Mouse (Mus musculus): ENCODE data around the gene Ptpro. TPM values are rescaled to one million over a fixed set of nuclear protein-coding genes. Genes with fewer than 3 reads are reported as not detected.

Gene Ptpro
- 0.34 to 1.2 TPM (median 0.83 TPM) in 3 of 4 replicates, not detected in the other for total RNA-seq (2023)

DNA sequence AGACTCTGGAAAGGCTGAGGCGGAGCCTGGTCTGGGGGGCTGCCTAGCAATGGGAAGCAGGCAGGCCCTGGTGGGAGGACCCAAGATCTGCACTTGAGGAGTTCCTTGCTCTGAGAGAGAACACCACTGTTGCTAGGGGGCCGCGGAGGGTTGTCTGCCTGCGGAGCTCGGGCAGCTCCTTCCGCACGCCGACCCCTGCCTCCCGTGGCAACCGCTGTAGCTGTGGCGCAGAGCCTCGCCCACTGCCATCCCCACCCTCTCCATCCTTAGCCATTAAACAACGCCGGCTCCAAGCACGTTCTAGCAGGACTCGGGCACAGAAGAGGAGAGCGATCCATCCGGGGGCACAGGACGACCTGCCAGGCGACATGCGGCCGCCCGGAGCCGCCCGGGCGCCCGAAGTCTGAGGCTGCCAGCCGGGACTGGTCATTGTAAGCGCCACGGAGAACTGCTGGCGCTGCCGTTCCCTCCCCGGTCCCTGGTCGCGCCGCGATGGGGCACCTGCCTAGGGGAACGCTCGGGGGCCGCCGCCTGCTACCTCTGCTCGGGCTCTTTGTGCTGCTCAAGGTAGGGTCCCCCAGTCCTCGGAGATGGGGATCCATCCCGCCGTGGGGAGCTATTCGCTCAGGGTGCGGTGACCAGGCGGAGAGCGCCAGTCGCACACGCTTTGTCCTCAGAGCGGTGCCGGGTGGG, at the start of gene Ptpro:
Gene Ptpro, plus strand, starts transcription at position 126 of the 693 bp plus-strand sequence.

Other genes starting within 250 kb of the Ptpro start
- gene Rerg, start 81.8 kb upstream of the Ptpro start, total RNA-seq (2023) = 0.60 TPM in 1 of 4 replicates, not detected in the others

All from B cell, adult 62 days (primary cell).